Comparison of ENCODE assay signal across 26 mouse cellular contexts in the genomic region with DNA sequence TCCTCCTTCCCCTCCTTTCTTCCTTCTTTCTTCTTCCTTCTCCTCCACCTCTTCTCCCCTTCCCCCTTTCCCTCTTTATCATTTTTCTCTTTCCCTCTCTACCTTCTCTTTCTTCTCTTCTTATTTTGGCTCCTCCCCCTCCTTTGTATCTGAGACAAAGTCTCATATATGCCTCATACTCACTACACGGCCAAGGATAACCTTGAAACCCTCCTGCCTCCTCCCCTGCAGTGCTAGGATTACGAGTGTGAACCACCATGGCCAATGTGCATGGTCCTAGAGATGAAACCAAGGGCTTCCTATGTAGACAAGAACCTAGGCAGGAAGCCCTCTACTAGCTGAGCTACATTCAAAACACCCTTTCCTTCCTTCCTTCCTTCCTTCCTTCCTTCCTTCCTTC. TPM values are rescaled to one million over a fixed set of nuclear protein-coding genes. Genes with fewer than 3 reads are reported as not detected.
DNase-seq lines count a peak whose midpoint lies in the region; ATAC-seq and TF ChIP-seq lines count a peak whose summit lies in the region.
"Had no signal": no experiment of that assay in that cellular context is flagged by ENCODE, and none has a peak within 500 bp of the region (broad histone marks: within the 10 kb centered on the region; RNA-seq: fewer than 3 reads in every experiment).

No protein-coding gene starts in this region.

- H3K4me2 ChIP-seq in liver, embryonic 11.5 days: no peak overlapping the region; the same call in 1 of the 2 replicates
- peak overlapping the region; percentile 51; the same call in 1 of the 2 replicates for H3K4me2 ChIP-seq in liver, embryonic 15.5 days
- H3K4me2 ChIP-seq: forebrain, embryonic 13.5 days; heart, embryonic 15.5 days; hindbrain, embryonic 12.5 days had no signal

- no peaks in the 10 kb centered on the region for H3K27me3 ChIP-seq in liver, embryonic 11.5 days (replicated peaks; ENCODE audit: control insufficient read depth, insufficient read depth, low read length)
- H3K27me3 ChIP-seq in MEL (ENCODE audit: control insufficient read depth in 1 of 2, insufficient read depth in 2 of 2, low read length in 2 of 2): no peaks in the 10 kb centered on the region
- no peaks in the 10 kb centered on the region for H3K27me3 ChIP-seq in liver, embryonic 15.5 days
- H3K27me3 ChIP-seq: heart, embryonic 15.5 days; Patski had no signal

- H3K9ac ChIP-seq in liver, embryonic 11.5 days (ENCODE audit: low read depth, low read length): no peak overlapping the region
- H3K9ac ChIP-seq in MEL (ENCODE audit: control insufficient read depth, low read depth, low read length, poor library complexity, severe bottlenecking): no peak overlapping the region
- H3K9ac ChIP-seq in liver, embryonic 15.5 days: no peak overlapping the region
- H3K9ac ChIP-seq: forebrain, embryonic 13.5 days; forebrain, postnatal 0 days; heart, embryonic 15.5 days; hindbrain, embryonic 12.5 days had no signal

- no peak for TF ChIP-seq CTCF in MEL (IDR thresholded peaks at IDR 0.05 in 2 of 3, conservative IDR thresholded peaks at IDR 0.05 in 1 of 3; ENCODE audit: control insufficient read depth in 1 of 3, insufficient read depth in 1 of 3, low read depth in 2 of 3, low read length in 3 of 3, poor library complexity in 1 of 3, severe bottlenecking in 1 of 3)

- no peaks in the 10 kb centered on the region for H3K9me3 ChIP-seq in liver, embryonic 11.5 days (ENCODE audit: control insufficient read depth, low read length)
- H3K9me3 ChIP-seq in MEL (replicated peaks; ENCODE audit: insufficient read depth, low read length): no peaks in the 10 kb centered on the region
- H3K9me3 ChIP-seq in liver, embryonic 15.5 days (replicated peaks): no peaks in the 10 kb centered on the region
- H3K9me3 ChIP-seq: embryonic facial prominence, embryonic 10.5 days; forebrain, embryonic 13.5 days; heart, embryonic 15.5 days; hindbrain, embryonic 12.5 days had no signal

- 0 out of 2 replicates have a peak overlapping the region, but pooled peaks have one; percentile 34 for H3K27ac ChIP-seq in liver, embryonic 11.5 days (ENCODE audit: low read depth, low read length)
- H3K27ac ChIP-seq in MEL (ENCODE audit: control insufficient read depth, low read depth, low read length): peak overlapping the region; percentile 91
- peak overlapping the region; percentile 7; the same call in 1 of the 2 replicates for H3K27ac ChIP-seq in liver, embryonic 15.5 days (replicated peaks)
- H3K27ac ChIP-seq: embryonic facial prominence, embryonic 10.5 days; forebrain, embryonic 13.5 days; hindbrain, embryonic 12.5 days had no signal

- no peak overlapping the region for H3K4me3 ChIP-seq in liver, embryonic 11.5 days (ENCODE audit: low read depth, low read length)
- H3K4me3 ChIP-seq in MEL (ENCODE audit: control insufficient read depth in 1 of 2, insufficient read depth in 1 of 2, low read depth in 2 of 2, low read length in 2 of 2): peak overlapping the region; percentile 16 to 44; a peak in 3 of 4 replicates
- no peak overlapping the region for H3K4me3 ChIP-seq in liver, embryonic 15.5 days (replicated peaks)
- H3K4me3 ChIP-seq: embryonic facial prominence, embryonic 10.5 days; forebrain, embryonic 13.5 days; heart, embryonic 15.5 days; hindbrain, embryonic 12.5 days had no signal

- no peak for TF ChIP-seq EP300 in MEL (IDR thresholded peaks at IDR 0.05; ENCODE audit: low read depth in 1 of 2, low read length in 2 of 2)

- no peak for ATAC-seq in liver, embryonic 11.5 days (replicated peaks; ENCODE audit: low FRiP score)
- no peak for ATAC-seq in liver, embryonic 15.5 days (ENCODE audit: insufficient read depth)
- ATAC-seq: activated CD4-positive, CD25-positive, alpha-beta regulatory T cell, adult 4 months; forebrain, embryonic 13.5 days; forebrain, postnatal 0 days; hindbrain, embryonic 16.5 days; inflammation-experienced regulatory T-cells, adult 6 months; Patski had no signal

- TF ChIP-seq POLR2A in MEL (IDR thresholded peaks at IDR 0.05; ENCODE audit: control insufficient read depth in 1 of 2, insufficient read depth in 1 of 2, low read depth in 1 of 2, low read length in 2 of 2, poor library complexity in 1 of 2): no peak

- no peaks in the 10 kb centered on the region for H3K36me3 ChIP-seq in liver, embryonic 11.5 days (ENCODE audit: control insufficient read depth, insufficient read depth, low read length)
- peaks cover 0 to 35% of the 10 kb centered on the region in 2 experiments; a peak in 2 of 4 replicates for H3K36me3 ChIP-seq in MEL (ENCODE audit: control insufficient read depth in 1 of 2, insufficient read depth in 2 of 2, low read length in 2 of 2)
- H3K36me3 ChIP-seq in liver, embryonic 15.5 days (replicated peaks): no peaks in the 10 kb centered on the region
- H3K36me3 ChIP-seq: embryonic facial prominence, embryonic 10.5 days; heart, embryonic 15.5 days; hindbrain, embryonic 12.5 days had no signal

- DNase-seq in liver, embryonic 11.5 days (ENCODE audit: low spot score): no peak
- DNase-seq in liver: no peak
- DNase-seq in 416B (ENCODE audit: low read depth): peak; percentile 74
- peak; percentile 67 for DNase-seq in MEL (ENCODE audit: low read depth, low spot score)
- DNase-seq in embryo, embryonic 10.5 days (ENCODE audit: low spot score): no peak
- DNase-seq in kidney, postnatal 14 days: no peak
- DNase-seq: adrenal gland, postnatal 14 days; cerebellum, adult 18-20 months; cerebellum, adult 9-11 months; cerebellum, postnatal 36 days; forebrain, postnatal 0 days; gastrocnemius, postnatal 14 days; heart, postnatal 14 days had no signal

- no peak for TF ChIP-seq RAD21 in MEL (IDR thresholded peaks at IDR 0.05; ENCODE audit: low read depth, low read length)

- 31% methylated on average over 2 of the region's 2 CpGs for WGBS in liver, embryonic 11.5 days
- 17% methylated on average over 2 of the region's 2 CpGs for WGBS in liver, embryonic 15.5 days (ENCODE audit: insufficient replicate concordance)

- peaks cover 18% of the 10 kb centered on the region for H3K4me1 ChIP-seq in liver, embryonic 11.5 days (replicated peaks; ENCODE audit: control insufficient read depth, insufficient read depth, low read length)
- peaks cover 10 to 43% of the 10 kb centered on the region in 2 experiments for H3K4me1 ChIP-seq in MEL (ENCODE audit: control insufficient read depth in 1 of 2, insufficient read depth in 2 of 2, low read length in 2 of 2)
- peaks cover 54% of the 10 kb centered on the region for H3K4me1 ChIP-seq in liver, embryonic 15.5 days (replicated peaks)
- H3K4me1 ChIP-seq: embryonic facial prominence, embryonic 10.5 days; forebrain, embryonic 13.5 days; hindbrain, embryonic 12.5 days had no signal

- H3K79me2 ChIP-seq in MEL (ENCODE audit: control insufficient read depth, insufficient read depth, low read length, poor library complexity): 0 out of 2 replicates have a peak, but pooled peaks cover 2% of the 10 kb centered on the region

TF ChIP-seq in MEL, 35 proteins besides CTCF, POLR2A, EP300 and RAD21:
- TF ChIP-seq UBTF (IDR thresholded peaks at IDR 0.05; ENCODE audit: borderline replicate concordance, insufficient read depth, low read depth, low read length) (no peak), NELFE (IDR thresholded peaks at IDR 0.05; ENCODE audit: low read depth, low read length) (no peak), ELF1 (IDR thresholded peaks at IDR 0.05; ENCODE audit: low read depth, low read length) (no peak), SMC3 (IDR thresholded peaks at IDR 0.05; ENCODE audit: low read depth, low read length) (no peak), USF2 (IDR thresholded peaks at IDR 0.05; ENCODE audit: borderline replicate concordance in 1 of 2, insufficient read depth in 1 of 2, low read depth in 1 of 2, low read length in 2 of 2) (no peak), MYB (IDR thresholded peaks at IDR 0.05; ENCODE audit: low read depth, low read length) (no peak), ZNF384 (IDR thresholded peaks at IDR 0.05; ENCODE audit: low read depth, low read length) (no peak)

RNA-seq across cellular contexts. Expression of a gene that starts 11.1 kb away (rescaled TPM):
- 2.0 and 2.2 TPM in 2 replicates for polyA plus RNA-seq in liver, embryonic 11.5 days (2014; fragmentation: Nextera tagmentation; extraction: Ambion mirVana)
- not detected in 2 replicates for total RNA-seq in MEL (2012; rRNA removed)
- polyA plus RNA-seq in MEL (2012; ENCODE audit: insufficient read depth in 1 of 2, insufficient read length in 2 of 2, low read depth in 1 of 2, low replicate concordance in 2 of 2, missing spikeins in 1 of 2): 1 to 10 TPM in 1 of 2 experiments, not detected in 1; 1.1 TPM
- polyA plus RNA-seq in liver, embryonic 15.5 days (2015; fragmentation: Nextera tagmentation; extraction: Ambion mirVana): 1.2 and 2.1 TPM in 2 replicates
- polyA plus RNA-seq: activated CD4-positive, CD25-positive, alpha-beta regulatory T cell, adult 4 months; C2C12; inflammation-experienced regulatory T-cells, adult 6 months; Patski had no signal

RNA-seq across cellular contexts. Expression of a gene that starts 28.2 kb away (rescaled TPM):
- 3.1 and 3.7 TPM in 2 replicates for polyA plus RNA-seq in liver, embryonic 11.5 days (2014; fragmentation: Nextera tagmentation; extraction: Ambion mirVana)
- total RNA-seq in MEL (2012; rRNA removed): 0.08 TPM in 1 of 2 replicates, not detected in the other
- polyA plus RNA-seq in MEL (2012; ENCODE audit: insufficient read depth in 1 of 2, insufficient read length in 2 of 2, low read depth in 1 of 2, low replicate concordance in 2 of 2, missing spikeins in 1 of 2): under 1 TPM in 1 of 2 experiments, not detected in 1; 0.04 TPM
- polyA plus RNA-seq in liver, embryonic 15.5 days (2015; fragmentation: Nextera tagmentation; extraction: Ambion mirVana): 0.18 and 0.38 TPM in 2 replicates
- total RNA-seq: adrenal gland, adult 18-20 months; adrenal gland, postnatal 14 days; forebrain, postnatal 0 days; gastrocnemius, adult 18-20 months; gastrocnemius, postnatal 14 days; heart, adult 8-10 months had no signal
- polyA plus RNA-seq: activated CD4-positive, CD25-positive, alpha-beta regulatory T cell, adult 4 months; forebrain, embryonic 13.5 days; forebrain, postnatal 0 days; hindbrain, embryonic 16.5 days; inflammation-experienced regulatory T-cells, adult 6 months had no signal

RNA-seq across cellular contexts. Expression of a gene that starts 34.0 kb away (rescaled TPM):
- polyA plus RNA-seq in liver, embryonic 11.5 days (2014; fragmentation: Nextera tagmentation; extraction: Ambion mirVana): 64.9 and 71.1 TPM in 2 replicates
- 43.0 and 55.9 TPM in 2 replicates for total RNA-seq in MEL (2012; rRNA removed)
- polyA plus RNA-seq in MEL (2012; ENCODE audit: insufficient read depth in 1 of 2, insufficient read length in 2 of 2, low read depth in 1 of 2, low replicate concordance in 2 of 2, missing spikeins in 1 of 2): 10 to 100 TPM in 1 of 2 experiments, not detected in 1; 51.7 TPM
- 26.6 and 27.1 TPM in 2 replicates for polyA plus RNA-seq in liver, embryonic 15.5 days (2015; fragmentation: Nextera tagmentation; extraction: Ambion mirVana)

RNA-seq across cellular contexts. Expression of a gene that starts 42.8 kb away (rescaled TPM):
- 9.1 and 11.4 TPM in 2 replicates for polyA plus RNA-seq in liver, embryonic 11.5 days (2014; fragmentation: Nextera tagmentation; extraction: Ambion mirVana)
- 0.75 and 0.96 TPM in 2 replicates for total RNA-seq in MEL (2012; rRNA removed)
- 1 to 10 TPM in 1 of 2 experiments, not detected in 1; 3.1 TPM for polyA plus RNA-seq in MEL (2012; ENCODE audit: insufficient read depth in 1 of 2, insufficient read length in 2 of 2, low read depth in 1 of 2, low replicate concordance in 2 of 2, missing spikeins in 1 of 2)
- 17.2 and 21.3 TPM in 2 replicates for polyA plus RNA-seq in liver, embryonic 15.5 days (2015; fragmentation: Nextera tagmentation; extraction: Ambion mirVana)

RNA-seq across cellular contexts. Expression of a gene that starts 48.4 kb away (rescaled TPM):
- 6.2 and 6.4 TPM in 2 replicates for polyA plus RNA-seq in liver, embryonic 11.5 days (2014; fragmentation: Nextera tagmentation; extraction: Ambion mirVana)
- total RNA-seq in MEL (2012; rRNA removed): 3.2 and 3.3 TPM in 2 replicates
- 1 to 10 TPM in 1 of 2 experiments, not detected in 1; 6.0 TPM for polyA plus RNA-seq in MEL (2012; ENCODE audit: insufficient read depth in 1 of 2, insufficient read length in 2 of 2, low read depth in 1 of 2, low replicate concordance in 2 of 2, missing spikeins in 1 of 2)
- polyA plus RNA-seq in liver, embryonic 15.5 days (2015; fragmentation: Nextera tagmentation; extraction: Ambion mirVana): 1.1 and 1.3 TPM in 2 replicates

Comparison
In these comparisons a context has a peak if more than half of its experiments do, and no peak if none do; other contexts are left out.
1. DNase-seq: peak in 416B (single experiment) and MEL (single experiment); none in liver, embryonic 11.5 days (single experiment), liver (single experiment), embryo, embryonic 10.5 days (single experiment) and kidney, postnatal 14 days (single experiment).
2. H3K27ac ChIP-seq: peak in every context shown above with its lines; median percentile 91 in MEL; 34 in liver, embryonic 11.5 days; 7 in liver, embryonic 15.5 days.
3. H3K4me3 ChIP-seq: peak in MEL (2 of 2); none in liver, embryonic 11.5 days (single experiment) and liver, embryonic 15.5 days (single experiment).